Mouse (Mus musculus): ENCODE measurements around the gene Mark3.

- TF ChIP-seq GATA1 (IDR thresholded peaks at IDR 0.05; ENCODE audit: borderline replicate concordance, low read length) (no peak), FLI1 (IDR thresholded peaks at IDR 0.05; ENCODE audit: low read length) (no peak)
Measured at GRCm38 (mm10) chr12:111618266-111618665, 43.9 kb downstream of the Mark3 start.

Measured in megakaryocyte, embryonic 14.5 days (primary cell).